Mouse (Mus musculus): Measurements from ENCODE around the gene Rln3.

Rln3 gene

DNA sequence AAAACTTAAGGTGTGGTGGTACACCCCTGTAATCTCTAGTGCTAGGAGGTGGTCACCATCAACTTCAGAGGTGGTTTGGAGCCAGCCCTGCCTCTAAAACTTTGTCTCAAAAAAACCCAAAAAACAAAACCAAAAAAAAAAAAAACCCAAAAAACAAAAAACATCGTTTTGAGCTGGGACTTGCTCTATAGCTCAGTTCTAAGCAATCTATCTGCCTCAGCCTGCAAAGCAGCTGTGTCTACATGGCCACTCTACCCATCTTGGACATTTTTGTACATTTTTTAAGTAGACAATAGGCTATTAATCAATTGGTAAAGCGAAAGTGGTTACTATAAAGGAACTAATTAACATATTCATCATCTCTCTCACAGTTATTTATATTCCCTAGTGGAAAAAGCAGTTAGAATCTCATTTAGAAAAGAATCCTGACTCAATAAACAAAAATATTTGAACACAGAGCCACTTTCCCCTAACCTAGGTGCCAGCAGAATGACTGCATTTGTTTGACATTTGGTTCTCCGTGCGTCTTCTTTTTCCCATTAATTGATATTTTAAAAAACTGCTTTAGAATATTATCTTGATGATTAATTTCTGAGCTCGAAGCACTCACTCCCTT, 20.8 kb upstream of the Rln3 start:
- DNase-seq (ENCODE audit: low spot score in 2 of 2), result no peak

DNA sequence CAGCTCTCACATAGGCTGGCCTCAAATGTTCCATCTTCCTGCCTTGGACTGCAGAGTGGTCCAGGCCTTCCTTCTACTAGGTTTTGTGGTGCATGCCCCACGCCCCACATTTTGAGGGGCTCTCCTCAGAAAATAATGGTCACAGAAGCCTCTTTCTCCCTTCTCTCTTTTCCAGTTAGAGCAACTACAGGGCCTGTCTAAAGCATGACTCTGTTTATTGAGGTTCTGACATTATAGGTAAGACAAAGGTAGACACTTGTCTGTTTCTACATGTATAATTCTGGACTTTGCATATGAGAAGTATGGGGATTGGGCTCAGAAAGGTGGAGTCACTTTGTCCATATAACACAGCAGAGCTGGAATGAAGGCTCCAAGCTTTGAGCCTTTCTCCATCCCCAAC, 20.2 kb upstream of the Rln3 start, which contains the start of gene Gm10643:
Gene Gm10643, minus strand, starts transcription at position 101 of the 400 bp plus-strand sequence.
- no peak for DNase-seq (ENCODE audit: low spot score in 2 of 2)

DNA sequence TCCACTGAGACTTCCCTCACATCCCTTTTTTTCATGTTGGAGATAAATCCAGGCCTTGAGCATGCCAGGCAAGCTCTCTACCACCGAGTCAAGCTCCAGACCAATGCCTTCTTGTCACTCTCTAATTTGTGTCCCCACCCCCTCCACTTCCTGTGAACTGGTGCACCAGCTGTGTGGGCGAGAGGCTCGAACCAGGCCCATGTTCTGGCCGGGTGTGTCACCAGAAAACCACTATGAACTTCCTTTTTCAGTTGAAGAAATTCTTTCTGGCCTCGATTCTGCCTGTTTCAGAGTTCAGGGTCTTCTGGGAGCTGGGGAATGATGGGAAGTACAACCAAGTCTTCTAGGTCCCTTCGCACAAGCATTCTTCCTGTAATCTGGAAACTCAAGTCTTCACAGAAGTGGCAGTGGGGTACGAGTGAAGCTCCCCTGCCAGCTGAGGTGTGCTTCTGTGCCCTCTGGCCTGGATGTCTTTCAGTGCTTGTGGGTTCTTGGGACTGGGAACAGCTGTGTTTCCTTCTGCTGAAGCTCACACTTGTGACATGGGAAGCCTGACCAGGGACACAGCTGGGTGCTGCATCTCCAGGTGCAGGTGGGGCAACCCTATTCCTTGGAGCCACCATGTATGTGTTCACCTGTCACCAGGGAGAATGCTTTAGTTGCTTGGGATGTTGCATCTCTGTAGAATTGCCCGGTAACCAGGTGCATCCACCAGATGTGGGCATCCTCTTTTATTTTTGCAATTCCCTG, 19.2 kb upstream of the Rln3 start:
- DNase-seq (ENCODE audit: low spot score in 2 of 2), result no peak

DNA sequence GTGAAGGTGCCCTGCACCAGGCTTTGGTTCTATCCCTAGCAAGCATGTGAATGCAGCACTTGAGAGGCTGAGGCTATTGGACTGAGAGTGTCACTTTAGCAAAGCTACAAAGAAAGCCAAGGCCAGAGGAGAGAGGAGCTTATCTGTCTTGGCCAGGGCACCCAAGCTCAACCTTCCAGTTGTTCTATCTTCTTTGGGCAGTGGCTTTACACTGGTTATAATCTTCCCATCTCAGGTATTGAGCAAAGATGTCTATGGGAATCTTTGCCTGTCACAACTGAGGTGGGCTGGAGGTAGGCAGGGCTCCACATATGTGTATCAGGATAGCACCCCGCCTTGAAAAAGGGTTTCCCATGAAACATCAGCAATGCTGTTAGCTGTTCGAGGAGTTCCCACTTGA, 15.4 kb upstream of the Rln3 start:
- no peak for DNase-seq (ENCODE audit: low spot score in 2 of 2)

DNA sequence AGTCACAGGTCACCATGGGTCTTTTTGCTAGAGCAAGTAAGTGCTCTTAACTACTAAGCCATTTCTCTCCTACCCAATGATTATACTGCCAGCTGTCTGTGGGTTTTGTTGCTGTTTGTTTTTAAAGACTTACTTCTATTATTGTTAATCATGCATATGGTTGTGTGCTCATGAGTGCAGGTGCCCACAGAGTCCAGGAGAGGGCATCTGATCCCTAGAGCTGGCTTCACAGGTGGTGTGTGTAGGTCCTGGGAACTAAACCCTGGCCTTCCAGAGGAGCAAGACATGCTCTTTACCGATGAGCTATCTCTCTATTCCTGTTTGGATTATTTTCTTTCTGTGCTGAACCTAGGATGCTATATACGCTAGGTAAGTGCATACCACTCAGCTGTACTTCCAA, 14.4 kb upstream of the Rln3 start:
- no peak for DNase-seq (ENCODE audit: low spot score in 2 of 2)

DNA sequence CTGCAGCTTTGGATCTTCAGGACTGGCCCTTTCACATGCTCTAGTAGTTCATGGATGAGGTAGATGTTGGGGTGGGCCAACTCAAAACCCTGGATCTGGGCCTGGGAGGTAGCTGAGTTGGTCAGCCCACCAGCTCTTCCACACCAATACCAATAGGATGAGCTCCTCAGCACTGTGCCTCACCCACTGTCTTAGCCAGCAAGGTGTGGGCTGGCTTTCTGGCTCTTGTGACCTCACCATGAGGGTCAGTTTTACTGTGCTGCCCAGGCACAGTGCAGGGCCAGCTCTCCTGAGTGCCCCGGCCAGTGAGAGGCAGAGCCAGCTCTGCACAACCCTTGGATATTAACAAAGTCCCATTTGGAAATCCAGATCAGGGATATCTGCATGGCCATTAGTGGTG, 13.0 kb upstream of the Rln3 start:
- DNase-seq (ENCODE audit: low spot score in 2 of 2), result no peak

DNA sequence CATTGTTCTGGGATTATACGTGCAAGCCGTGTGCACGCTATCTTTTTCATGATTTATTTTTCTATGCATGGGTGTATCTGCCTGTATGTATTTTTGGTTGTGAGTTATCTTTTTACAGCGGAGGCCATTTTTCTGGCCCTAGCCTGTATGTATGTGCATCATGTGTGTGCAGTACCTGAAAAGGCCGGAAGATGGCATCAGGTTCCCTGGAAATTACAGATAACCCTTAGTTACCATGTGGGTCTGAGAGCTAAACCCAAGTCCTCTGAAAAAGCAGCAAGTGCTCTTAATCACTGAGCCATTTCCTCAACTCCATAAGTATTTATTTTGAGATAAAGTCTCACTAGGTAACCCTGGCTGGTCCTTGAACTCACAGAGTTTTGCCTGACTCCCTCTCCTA, 8.4 kb upstream of the Rln3 start:
- DNase-seq (ENCODE audit: low spot score in 2 of 2), result no peak

DNA sequence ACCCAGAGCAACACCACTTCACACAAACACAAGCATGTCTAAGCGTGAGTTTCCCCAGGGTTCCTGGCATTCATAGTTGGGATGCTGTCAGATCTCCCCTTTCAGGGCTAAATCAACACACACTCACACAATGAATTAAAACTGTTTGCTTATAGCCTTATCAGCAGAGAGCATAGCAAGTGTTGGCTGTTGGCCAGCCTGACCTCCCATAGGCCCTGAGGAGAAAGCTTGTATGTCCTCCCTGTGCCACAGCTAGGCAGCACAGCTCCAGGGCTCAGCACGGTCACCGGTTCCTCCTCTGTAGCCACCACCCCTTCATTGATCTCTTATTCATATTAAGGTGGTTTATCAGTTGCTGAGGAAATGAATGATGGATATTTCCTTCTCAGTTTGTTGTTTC, 7.9 kb upstream of the Rln3 start:
- DNase-seq (ENCODE audit: low spot score in 2 of 2), result no peak

DNA sequence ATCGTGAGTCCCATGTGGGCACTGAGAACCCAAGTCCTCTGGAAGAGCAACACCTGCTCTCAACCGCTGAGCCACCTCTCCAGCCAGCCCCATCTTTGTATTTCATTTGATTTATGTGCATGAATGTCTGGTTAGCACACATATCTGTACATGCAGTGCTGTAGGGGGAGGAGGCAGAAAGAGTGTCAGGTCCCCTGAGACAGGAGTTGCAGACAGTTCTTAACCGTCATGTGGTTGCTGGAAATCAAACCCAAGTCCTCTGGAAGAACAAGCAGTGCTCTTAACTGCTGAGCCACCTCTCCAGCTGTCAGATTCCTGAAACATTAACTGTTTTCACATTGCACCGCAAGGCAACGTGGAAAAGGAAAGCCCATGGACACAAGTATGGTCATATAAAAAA, 3.4 kb upstream of the Rln3 start:
- DNase-seq (ENCODE audit: low spot score in 2 of 2), result no peak

DNA sequence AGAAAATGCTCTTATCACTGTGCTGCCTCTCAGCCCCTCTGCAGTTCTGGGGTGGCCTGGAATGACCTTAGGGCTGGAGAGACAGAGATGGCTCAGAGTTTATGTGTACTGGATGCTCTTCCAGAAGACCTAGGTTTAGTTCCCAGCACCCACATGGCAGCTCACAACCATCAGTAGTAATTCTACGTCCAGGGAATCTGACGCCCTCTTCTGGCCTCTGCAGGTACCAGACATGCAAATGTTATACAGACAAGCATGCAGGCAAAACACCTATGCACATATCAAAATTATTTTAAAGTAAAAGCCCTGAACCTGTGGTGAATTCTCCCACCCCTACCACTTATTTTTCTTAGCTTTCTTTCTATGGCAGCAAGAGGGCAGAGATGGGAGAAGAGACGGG, 1.7 kb upstream of the Rln3 start:
- no peak for DNase-seq (ENCODE audit: low spot score in 2 of 2)

DNA sequence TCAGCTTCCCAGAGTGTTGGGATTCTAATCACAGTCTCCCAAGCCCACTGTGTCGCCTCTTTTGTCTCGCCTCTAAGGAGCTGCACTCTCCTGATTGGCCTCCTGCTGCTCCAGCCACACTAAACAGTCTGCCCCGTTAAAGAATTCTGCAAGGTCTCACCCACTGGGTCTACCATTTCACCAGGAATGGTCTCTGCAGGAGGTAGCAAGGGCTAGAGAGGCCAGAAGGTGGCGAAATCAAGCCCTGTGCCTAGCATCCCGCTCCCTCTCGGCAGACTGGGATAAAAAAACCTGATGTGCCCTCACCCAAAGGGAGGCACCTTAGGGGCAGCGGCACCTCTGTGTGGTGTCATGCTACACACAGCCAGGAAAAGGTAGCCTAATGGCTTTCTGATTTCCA, 697 bp downstream of the Rln3 start:
- no peak for DNase-seq (ENCODE audit: low spot score in 2 of 2)

DNA sequence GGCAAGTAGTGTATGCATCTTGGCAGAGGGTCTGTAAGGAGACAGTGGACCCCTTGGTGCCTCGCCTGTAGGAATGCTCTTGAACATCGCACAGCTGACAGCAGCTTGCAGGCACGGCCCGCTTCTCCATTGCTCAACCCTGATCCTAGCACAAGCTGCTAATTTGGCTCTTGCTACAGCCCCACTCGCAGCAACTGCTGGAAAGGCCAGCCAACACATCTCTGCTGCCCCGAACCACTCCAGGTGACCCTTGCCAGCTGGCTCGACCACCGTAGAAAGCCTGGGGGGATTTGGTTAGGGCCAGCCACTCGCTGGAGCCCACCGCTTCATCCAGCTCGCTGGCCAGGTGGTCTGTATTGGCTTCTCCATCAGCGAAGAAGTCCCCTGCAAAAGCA, 1.9 kb downstream of the Rln3 start:
- peak; percentile 42 to 54 for DNase-seq (ENCODE audit: low spot score in 2 of 2)

DNA sequence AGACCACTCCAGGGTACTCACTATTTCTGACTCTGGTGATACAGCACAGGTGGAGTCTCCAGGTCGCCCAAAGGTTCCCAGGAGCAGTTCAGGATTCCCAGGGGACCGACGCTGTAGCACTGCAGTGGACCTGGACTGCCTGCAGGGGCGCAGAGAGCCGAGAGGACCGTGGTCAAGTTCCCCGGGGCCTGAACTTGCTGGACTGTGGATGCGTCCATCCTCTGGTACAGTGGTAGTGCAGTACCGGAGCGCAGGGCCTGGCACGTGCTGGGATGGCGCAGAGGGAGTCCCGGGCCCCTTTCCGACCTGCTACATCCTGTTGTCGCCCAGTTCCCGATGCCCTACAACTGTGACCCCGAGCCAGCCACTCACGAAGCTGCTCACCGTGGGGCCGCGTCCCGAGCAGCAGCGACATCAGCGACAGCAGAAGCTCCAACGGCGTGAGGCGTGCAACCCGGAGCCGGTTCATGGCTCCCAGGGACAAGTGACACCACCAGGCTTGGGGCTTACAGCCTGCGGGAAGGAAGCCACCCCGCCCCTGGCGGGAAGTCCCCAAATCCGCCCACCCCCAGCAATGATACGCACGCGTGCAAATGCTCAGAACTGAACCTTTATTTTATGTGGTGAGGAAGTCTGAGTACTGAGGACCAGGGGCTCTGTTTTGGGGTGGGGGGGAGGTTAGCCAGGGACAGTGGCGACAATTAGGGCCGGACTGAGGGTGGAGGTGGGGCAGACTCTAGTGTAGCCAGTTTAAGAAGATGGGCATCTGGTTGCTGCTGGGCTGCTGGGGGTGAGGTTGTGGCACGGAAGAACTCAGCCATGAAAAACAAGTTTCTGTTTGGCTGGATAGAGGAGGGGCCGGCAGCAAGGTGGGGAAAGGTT, 2.5 kb downstream of the Rln3 start, which contains the start of gene Il27ra:
Gene Il27ra, minus strand, starts transcription at position 524 of the 882 bp plus-strand sequence.
- DNase-seq (ENCODE audit: low spot score in 2 of 2), result peak; percentile 66 to 73

DNA sequence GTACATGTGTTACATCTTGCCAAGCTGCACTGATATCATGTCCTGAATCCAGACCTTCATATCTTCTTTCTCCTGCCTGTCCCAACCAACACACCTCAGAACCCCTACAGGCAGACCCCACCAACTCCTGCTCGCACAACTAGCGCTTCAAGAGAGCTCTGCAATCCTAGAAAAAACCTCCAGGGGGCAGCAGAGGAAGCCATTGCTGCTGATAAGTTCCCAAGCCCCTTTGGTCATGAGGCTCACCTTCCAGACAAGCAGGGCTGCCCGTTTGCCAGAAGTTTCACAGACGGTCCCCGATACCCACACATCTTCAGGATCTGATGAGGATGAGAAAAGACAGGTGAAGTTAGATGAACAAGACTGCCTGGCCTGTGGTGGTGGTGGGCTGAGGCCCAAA, 5.8 kb downstream of the Rln3 start:
- peak; percentile 46 to 76 for DNase-seq (ENCODE audit: low spot score in 2 of 2)

DNA sequence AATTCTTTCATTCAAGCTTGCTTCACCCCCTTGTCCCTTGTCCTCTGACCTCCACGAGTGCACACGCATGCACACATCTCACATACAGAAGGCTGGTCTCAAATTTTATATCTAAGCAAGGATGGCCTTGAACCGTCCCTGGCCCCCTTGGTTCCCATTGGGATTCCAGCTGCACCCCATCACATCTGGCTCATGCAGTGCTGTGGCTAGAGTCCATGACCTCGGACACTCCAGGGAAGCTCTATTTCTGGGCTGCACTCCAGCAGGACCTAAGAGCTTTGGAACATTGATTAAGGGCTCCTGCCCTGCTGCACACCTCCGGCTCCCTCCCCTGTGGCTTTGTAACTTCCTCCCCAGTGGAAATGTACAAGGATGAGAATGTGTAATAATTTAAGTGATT, 6.8 kb downstream of the Rln3 start:
- DNase-seq (ENCODE audit: low spot score in 2 of 2), result peak; percentile 49 to 72

DNA sequence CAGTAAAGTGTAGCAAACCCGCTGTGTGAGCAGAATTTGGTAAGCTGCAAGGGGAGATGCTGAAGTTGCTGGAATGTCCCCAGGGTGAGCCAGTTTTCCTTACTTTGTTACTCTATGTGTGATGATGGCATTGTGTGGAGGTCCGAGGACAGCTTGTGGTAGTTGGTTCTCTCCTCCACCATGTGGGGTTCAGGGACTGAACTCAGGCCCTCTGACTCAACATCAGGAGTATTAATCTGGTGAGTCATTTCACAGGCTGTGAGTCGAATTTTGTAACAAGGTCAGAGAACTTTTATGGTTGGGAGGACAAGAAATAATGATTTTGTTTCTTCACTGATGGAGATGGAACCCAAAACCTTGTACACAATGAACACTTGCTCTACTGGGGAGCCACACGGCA, 12.0 kb downstream of the Rln3 start:
- no peak for DNase-seq (ENCODE audit: low spot score in 2 of 2)

DNA sequence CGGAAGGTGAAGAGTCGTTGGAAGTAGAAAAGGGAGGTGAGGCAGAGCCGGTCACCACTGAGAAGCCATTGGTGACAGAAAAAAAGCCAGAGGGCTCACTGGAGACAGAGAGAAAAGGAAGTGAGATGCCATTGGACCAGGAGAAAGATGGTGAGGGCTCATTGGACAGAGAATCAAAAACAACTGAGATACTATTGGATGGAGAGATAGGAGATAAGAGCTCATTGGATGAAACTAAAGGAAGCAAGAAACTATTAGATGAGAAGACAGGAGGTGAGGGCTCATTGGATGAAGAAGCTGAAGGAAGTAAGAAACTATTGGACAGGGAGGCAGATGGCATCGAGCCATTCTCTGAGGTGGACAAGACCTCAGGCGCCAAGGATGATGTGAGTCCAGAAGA, 15.5 kb downstream of the Rln3 start:
- no peak for DNase-seq (ENCODE audit: low spot score in 2 of 2)

DNA sequence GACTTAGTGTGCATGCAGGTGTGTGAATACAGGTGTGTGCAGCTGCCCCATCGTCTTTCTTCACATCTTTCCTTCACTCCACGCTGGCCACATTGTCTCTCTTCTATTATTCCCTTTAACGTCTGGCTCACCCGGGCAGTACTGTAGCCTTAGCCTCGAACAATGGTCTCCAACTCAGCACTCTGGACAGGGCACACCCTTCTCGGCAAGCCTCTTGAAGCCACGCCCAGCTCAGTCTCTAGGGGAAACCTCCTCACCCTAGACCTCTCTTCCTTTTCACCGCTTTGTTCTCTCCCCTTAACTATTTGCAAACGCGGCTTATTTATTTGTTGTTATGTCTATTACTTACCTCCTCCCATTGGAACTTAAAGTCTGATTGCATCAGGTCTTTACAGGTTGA, 17.4 kb downstream of the Rln3 start:
- DNase-seq (ENCODE audit: low spot score in 2 of 2), result no peak

DNA sequence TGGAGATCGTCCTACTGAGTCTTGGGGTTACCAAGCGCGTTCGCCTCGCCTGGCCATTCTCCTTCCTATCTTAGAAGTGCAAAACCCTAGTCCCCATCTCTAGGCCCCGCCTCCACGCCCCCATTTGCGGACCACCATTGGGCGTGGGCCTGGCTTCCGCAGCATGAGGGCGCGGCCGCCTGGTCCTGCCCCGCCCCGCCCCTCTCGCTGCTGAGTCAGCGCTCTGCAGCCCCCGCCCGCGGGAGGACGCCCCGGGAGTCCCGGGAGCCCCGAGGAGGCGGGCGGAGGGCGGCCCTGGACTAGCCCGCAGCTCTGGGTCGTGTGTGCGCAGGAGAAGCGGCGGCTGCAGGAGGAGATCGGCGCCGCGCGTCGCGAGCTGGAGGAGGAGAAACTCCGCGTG, 18.9 kb downstream of the Rln3 start:
- no peak for DNase-seq (ENCODE audit: low spot score in 2 of 2)

DNA sequence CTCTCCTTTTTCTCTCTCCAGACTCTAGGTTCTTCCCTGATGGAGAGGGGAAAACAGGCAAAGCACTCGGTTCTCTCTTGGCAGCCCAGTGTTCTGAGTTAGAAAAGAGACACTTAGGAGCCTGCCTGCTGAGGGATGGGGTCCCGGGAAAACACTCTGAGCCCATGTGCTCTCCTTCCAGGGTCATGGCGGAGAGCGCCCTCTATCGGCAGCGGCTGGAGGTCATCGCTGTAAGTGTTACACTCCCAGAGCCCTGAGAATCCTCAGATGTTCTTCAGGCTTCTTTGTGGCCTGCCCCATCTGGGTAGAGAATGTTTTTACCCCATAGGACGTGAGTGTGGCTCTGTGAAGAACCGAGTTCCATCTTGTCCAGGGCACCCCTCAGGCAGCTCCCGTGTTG, 20.6 kb downstream of the Rln3 start:
- DNase-seq (ENCODE audit: low spot score in 2 of 2), result no peak

DNA sequence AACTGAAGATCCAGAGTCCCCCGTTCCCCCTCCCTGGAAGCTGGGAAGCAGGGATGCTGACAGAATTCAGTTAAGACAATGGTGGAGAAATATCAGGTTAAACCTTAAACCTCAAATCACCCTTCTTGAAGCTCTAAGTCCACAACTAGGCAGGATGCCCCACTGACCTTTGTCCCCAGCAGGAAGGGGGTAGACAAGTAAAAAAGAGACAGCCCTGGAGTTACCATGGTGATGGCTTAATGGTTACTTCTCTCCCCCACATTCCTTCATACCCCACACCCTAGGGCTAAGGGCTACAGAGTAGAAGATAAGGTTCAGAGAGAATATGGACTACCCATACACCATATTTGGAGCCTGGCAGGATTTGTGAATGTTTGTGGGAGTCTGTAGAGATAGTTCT, 21.2 kb downstream of the Rln3 start:
- no peak for DNase-seq (ENCODE audit: low spot score in 2 of 2)

DNA sequence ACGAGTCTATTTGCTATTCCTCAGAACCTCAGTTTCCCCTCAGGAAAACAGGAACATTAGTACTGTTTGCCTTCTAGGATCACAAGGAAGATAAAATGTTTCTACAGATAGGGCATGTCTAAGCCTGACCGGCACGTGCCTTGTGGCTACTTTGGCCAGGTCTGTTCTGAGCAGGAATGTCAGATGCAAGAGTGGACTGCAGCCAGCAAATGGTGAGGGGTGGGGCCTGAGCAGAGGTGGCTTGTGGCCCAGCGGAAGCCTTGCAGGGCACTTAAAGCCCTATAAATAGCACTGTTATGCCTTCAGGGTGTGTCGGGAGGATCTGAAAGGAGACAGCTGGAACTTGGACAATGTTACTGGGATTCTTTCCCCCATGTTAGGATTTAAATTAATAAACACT, 21.7 kb downstream of the Rln3 start:
- peak; percentile 80 to 85 for DNase-seq (ENCODE audit: low spot score in 2 of 2)

DNA sequence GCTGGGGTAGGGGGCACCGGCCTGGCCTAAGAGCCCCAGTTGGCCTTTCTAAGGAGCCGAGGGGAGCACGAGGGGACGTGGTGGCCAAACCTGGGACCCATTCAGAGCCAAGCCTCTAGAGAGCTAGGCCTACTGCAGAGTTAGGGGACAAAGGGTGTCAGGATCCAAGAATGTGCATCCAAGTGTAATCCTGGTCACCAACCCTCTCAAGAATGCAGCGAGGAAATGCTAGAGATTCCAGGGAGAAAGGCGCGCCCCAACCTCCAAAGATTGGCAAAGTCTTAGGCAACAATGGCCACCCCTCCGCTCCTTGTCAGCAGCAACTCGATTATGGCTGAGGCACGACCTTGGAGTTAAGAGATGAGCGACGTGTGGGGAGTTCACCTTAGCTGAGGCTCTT, 23.2 kb downstream of the Rln3 start:
- no peak for DNase-seq (ENCODE audit: low spot score in 2 of 2)
